Mouse (Mus musculus): ENCODE measurements around the gene Hltf. TPM values are rescaled to one million over a fixed set of nuclear protein-coding genes. Genes with fewer than 3 reads are reported as not detected.
A peak's percentile ranks its signal among the peaks of the same experiment; 100 is the strongest.
"Not testable (repeated sequence)": the region's sequence is repeated elsewhere in the genome, so short reads cannot be mapped to it uniquely, and the experiment has no call there.

Gene Hltf
- polyA plus RNA-seq, 1 experiment = 70.4 TPM

GRCm38 (mm10) chr3:20111913-20112312 is 54.3 kb downstream of the Hltf start:
- H3K4me1 ChIP-seq (ENCODE audit: control insufficient read depth, insufficient read depth, low read length) = no peaks in the 10 kb centered on the region
- no peak overlapping the region for H3K4me3 ChIP-seq (ENCODE audit: low read depth, low read length)
- H3K27ac ChIP-seq (ENCODE audit: insufficient read depth, low read length) = no peak overlapping the region
- TF ChIP-seq CTCF (IDR thresholded peaks at IDR 0.05; ENCODE audit: low read depth, low read length) (no peak), EP300 (IDR thresholded peaks at IDR 0.05; ENCODE audit: insufficient read depth, low read depth, low read length) (no peak), POLR2A (IDR thresholded peaks at IDR 0.05; ENCODE audit: insufficient read depth, low read length) (no peak)
- H3K27me3 ChIP-seq (ENCODE audit: control insufficient read depth, insufficient read depth, low read length, poor library complexity, severe bottlenecking) = no peaks in the 10 kb centered on the region
- H3K36me3 ChIP-seq (ENCODE audit: control insufficient read depth, insufficient read depth, low read length, poor library complexity, severe bottlenecking) = peaks cover 20% of the 10 kb centered on the region
- no peak overlapping the region for H3K9ac ChIP-seq (ENCODE audit: low read depth, poor library complexity, severe bottlenecking)
- H3K9me3 ChIP-seq (replicated peaks; ENCODE audit: control insufficient read depth, insufficient read depth, low read length, poor library complexity, severe bottlenecking) = no peaks in the 10 kb centered on the region

- TF ChIP-seq CTCF (IDR thresholded peaks at IDR 0.05; ENCODE audit: low read depth, low read length) (no peak), POLR2A (IDR thresholded peaks at IDR 0.05; ENCODE audit: insufficient read depth, low read length) (no peak), EP300 (IDR thresholded peaks at IDR 0.05; ENCODE audit: insufficient read depth, low read depth, low read length) (no peak)
- H3K36me3 ChIP-seq (ENCODE audit: control insufficient read depth, insufficient read depth, low read length, poor library complexity, severe bottlenecking) = peaks cover 12% of the 10 kb centered on the region
- H3K9me3 ChIP-seq (replicated peaks; ENCODE audit: control insufficient read depth, insufficient read depth, low read length, poor library complexity, severe bottlenecking) = no peaks in the 10 kb centered on the region
- H3K4me1 ChIP-seq (ENCODE audit: control insufficient read depth, insufficient read depth, low read length) = no peaks in the 10 kb centered on the region
- peak overlapping the region; percentile 14; the same call in 1 of the 2 replicates for H3K27ac ChIP-seq (ENCODE audit: insufficient read depth, low read length)
- H3K4me3 ChIP-seq (ENCODE audit: low read depth, low read length) = no peak overlapping the region
- H3K27me3 ChIP-seq (ENCODE audit: control insufficient read depth, insufficient read depth, low read length, poor library complexity, severe bottlenecking) = no peaks in the 10 kb centered on the region
- H3K9ac ChIP-seq (ENCODE audit: low read depth, poor library complexity, severe bottlenecking) = no peak overlapping the region
Observed at GRCm38 (mm10) chr3:20119044-20119591, 61.5 kb downstream of the Hltf start.

- Histone ChIP-seq H3K27ac (ENCODE audit: insufficient read depth, low read length) (peak overlapping the region; percentile 14; the same call in 1 of the 2 replicates), H3K9me3 (replicated peaks; ENCODE audit: control insufficient read depth, insufficient read depth, low read length, poor library complexity, severe bottlenecking) (no peaks in the 10 kb centered on the region), H3K36me3 (ENCODE audit: control insufficient read depth, insufficient read depth, low read length, poor library complexity, severe bottlenecking) (peaks cover 12% of the 10 kb centered on the region), H3K4me3 (ENCODE audit: low read depth, low read length) (no peak overlapping the region), H3K9ac (ENCODE audit: low read depth, poor library complexity, severe bottlenecking) (no peak overlapping the region), H3K4me1 (ENCODE audit: control insufficient read depth, insufficient read depth, low read length) (no peaks in the 10 kb centered on the region), H3K27me3 (ENCODE audit: control insufficient read depth, insufficient read depth, low read length, poor library complexity, severe bottlenecking) (no peaks in the 10 kb centered on the region)
- TF ChIP-seq EP300 (IDR thresholded peaks at IDR 0.05; ENCODE audit: insufficient read depth, low read depth, low read length) (0 out of 2 replicates have a peak, but pooled peaks have one; percentile 10), CTCF (IDR thresholded peaks at IDR 0.05; ENCODE audit: low read depth, low read length) (no peak)
Observed at GRCm38 (mm10) chr3:20119686-20120244, 62.2 kb downstream of the Hltf start.

GRCm38 (mm10) chr3:20121582-20121981 is 64.0 kb downstream of the Hltf start:
- not testable (repeated sequence) for H3K4me1 ChIP-seq (ENCODE audit: control insufficient read depth, insufficient read depth, low read length); H3K9me3 ChIP-seq (replicated peaks; ENCODE audit: control insufficient read depth, insufficient read depth, low read length, poor library complexity, severe bottlenecking); H3K27ac ChIP-seq (ENCODE audit: insufficient read depth, low read length); H3K36me3 ChIP-seq (ENCODE audit: control insufficient read depth, insufficient read depth, low read length, poor library complexity, severe bottlenecking); H3K27me3 ChIP-seq (ENCODE audit: control insufficient read depth, insufficient read depth, low read length, poor library complexity, severe bottlenecking); H3K4me3 ChIP-seq (ENCODE audit: low read depth, low read length); H3K9ac ChIP-seq (ENCODE audit: low read depth, poor library complexity, severe bottlenecking)

GRCm38 (mm10) chr3:20125604-20126003 is 68.0 kb downstream of the Hltf start:
- no peak overlapping the region for H3K9ac ChIP-seq (ENCODE audit: low read depth, poor library complexity, severe bottlenecking)
- no peaks in the 10 kb centered on the region for H3K27me3 ChIP-seq (ENCODE audit: control insufficient read depth, insufficient read depth, low read length, poor library complexity, severe bottlenecking)
- peaks cover 2% of the 10 kb centered on the region for H3K4me1 ChIP-seq (ENCODE audit: control insufficient read depth, insufficient read depth, low read length)
- no peaks in the 10 kb centered on the region for H3K9me3 ChIP-seq (replicated peaks; ENCODE audit: control insufficient read depth, insufficient read depth, low read length, poor library complexity, severe bottlenecking)
- TF ChIP-seq CTCF (IDR thresholded peaks at IDR 0.05; ENCODE audit: low read depth, low read length) (no peak), POLR2A (IDR thresholded peaks at IDR 0.05; ENCODE audit: insufficient read depth, low read length) (no peak), EP300 (IDR thresholded peaks at IDR 0.05; ENCODE audit: insufficient read depth, low read depth, low read length) (no peak)
- no peak overlapping the region for H3K27ac ChIP-seq (ENCODE audit: insufficient read depth, low read length)
- H3K4me3 ChIP-seq (ENCODE audit: low read depth, low read length) = no peak overlapping the region
- H3K36me3 ChIP-seq (ENCODE audit: control insufficient read depth, insufficient read depth, low read length, poor library complexity, severe bottlenecking) = no peaks in the 10 kb centered on the region

- TF ChIP-seq EP300 (IDR thresholded peaks at IDR 0.05; ENCODE audit: insufficient read depth, low read depth, low read length) (no peak), CTCF (IDR thresholded peaks at IDR 0.05; ENCODE audit: low read depth, low read length) (no peak), POLR2A (IDR thresholded peaks at IDR 0.05; ENCODE audit: insufficient read depth, low read length) (no peak)
- H3K9me3 ChIP-seq (replicated peaks; ENCODE audit: control insufficient read depth, insufficient read depth, low read length, poor library complexity, severe bottlenecking) = no peaks in the 10 kb centered on the region
- no peaks in the 10 kb centered on the region for H3K27me3 ChIP-seq (ENCODE audit: control insufficient read depth, insufficient read depth, low read length, poor library complexity, severe bottlenecking)
- H3K4me1 ChIP-seq (ENCODE audit: control insufficient read depth, insufficient read depth, low read length) = peaks cover 2% of the 10 kb centered on the region
- H3K4me3 ChIP-seq (ENCODE audit: low read depth, low read length) = no peak overlapping the region
- H3K9ac ChIP-seq (ENCODE audit: low read depth, poor library complexity, severe bottlenecking) = no peak overlapping the region
- no peaks in the 10 kb centered on the region for H3K36me3 ChIP-seq (ENCODE audit: control insufficient read depth, insufficient read depth, low read length, poor library complexity, severe bottlenecking)
- no peak overlapping the region for H3K27ac ChIP-seq (ENCODE audit: insufficient read depth, low read length)
Observed at GRCm38 (mm10) chr3:20127047-20127595, 69.5 kb downstream of the Hltf start.

Data from ES-Bruce4 (cell line).